Mouse (Mus musculus): ENCODE data around the gene Rapgef2. TPM values are rescaled to one million over a fixed set of nuclear protein-coding genes. Genes with fewer than 3 reads are reported as not detected.
A peak's percentile ranks its signal among the peaks of the same experiment; 100 is the strongest.
"Not testable (repeated sequence)": the region's sequence is repeated elsewhere in the genome, so short reads cannot be mapped to it uniquely, and the experiment has no call there.

Gene Rapgef2
- total RNA-seq, 2 experiments from 2014 or later: 149 to 153 TPM

DNA sequence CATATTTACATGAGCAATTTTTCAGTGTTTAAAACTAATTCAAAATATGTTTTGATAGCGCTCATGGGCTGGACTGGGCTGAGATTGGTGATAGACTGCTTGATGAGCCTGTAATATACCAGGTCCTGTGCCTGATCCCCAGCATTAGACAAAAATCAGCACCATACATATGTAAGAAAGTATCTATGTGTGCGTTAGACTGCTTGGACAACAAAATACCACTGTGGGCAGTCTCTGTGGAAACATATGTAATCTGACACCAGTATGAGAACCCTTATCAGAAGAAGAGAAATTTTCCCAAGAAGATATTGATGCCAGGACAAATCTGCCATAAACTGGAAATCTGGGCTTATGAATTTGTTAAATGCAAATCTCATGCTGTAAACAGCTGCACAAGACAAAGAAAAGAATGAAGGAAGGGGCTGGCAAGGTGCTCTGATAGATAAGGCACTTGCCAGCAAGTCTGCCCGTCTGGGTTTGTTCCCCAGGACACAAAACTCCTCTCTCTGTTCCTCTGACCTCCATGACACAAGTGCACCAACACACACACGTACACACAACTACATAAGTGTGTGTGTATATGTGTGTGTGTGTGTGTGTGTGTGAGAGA lies 47.8 kb downstream of the Rapgef2 start:
- DNase-seq (ENCODE audit: extremely low spot score in 1 of 2, low spot score in 1 of 2): no peak

DNA sequence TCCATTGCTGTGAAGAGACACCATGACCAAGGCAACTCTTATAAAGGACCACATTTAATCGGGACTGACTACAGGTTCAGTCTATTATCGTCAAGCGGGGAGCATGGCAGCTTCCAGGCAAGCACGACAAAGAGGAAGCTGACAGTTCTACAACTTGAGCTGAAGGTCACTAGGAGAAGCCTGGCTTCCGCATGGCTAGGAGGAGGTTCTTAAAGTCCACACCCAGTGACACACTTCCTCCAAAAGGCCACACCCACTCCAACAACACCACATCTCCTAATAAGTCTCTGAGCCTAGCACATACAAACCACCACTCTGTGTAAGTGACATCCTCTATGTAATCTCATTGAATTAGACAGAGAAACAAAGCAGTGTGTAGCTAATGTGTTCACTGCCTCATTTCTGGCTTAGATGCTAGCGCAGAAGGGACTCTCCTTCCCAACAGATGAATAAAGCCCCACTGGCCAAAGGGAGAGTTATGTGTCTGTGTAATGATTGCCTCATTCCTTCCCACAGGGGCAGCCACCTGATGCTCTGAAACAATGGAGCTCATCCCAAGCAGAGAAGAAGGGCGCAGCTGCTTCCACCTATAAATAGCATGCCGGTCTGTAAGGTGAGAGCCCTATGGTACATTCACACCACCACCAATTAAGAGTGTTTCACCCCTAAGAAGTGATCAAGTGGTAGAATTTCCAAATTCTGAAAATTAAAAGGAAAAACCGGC lies 48.5 kb downstream of the Rapgef2 start:
- no peak for DNase-seq (ENCODE audit: extremely low spot score in 1 of 2, low spot score in 1 of 2)

DNA sequence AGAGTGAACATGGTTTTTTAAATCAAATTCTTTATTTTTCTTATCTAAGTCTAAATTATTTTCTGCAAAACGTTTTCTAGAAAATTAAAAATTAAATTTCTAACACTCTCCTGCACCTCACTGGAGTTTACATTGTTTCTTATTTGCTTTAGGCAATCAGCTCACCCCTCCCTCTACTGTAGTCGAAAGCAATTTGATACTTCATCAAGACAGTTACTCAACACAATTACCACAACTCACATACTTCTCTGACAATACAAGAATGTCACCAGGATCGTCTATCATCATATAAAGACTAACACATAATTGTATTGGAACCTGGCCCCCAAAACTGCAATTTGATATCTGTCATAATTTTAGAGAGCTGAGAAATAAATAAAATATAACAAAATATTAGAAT lies 51.8 kb downstream of the Rapgef2 start:
- DNase-seq (ENCODE audit: extremely low spot score in 1 of 2, low spot score in 1 of 2): no peak

DNA sequence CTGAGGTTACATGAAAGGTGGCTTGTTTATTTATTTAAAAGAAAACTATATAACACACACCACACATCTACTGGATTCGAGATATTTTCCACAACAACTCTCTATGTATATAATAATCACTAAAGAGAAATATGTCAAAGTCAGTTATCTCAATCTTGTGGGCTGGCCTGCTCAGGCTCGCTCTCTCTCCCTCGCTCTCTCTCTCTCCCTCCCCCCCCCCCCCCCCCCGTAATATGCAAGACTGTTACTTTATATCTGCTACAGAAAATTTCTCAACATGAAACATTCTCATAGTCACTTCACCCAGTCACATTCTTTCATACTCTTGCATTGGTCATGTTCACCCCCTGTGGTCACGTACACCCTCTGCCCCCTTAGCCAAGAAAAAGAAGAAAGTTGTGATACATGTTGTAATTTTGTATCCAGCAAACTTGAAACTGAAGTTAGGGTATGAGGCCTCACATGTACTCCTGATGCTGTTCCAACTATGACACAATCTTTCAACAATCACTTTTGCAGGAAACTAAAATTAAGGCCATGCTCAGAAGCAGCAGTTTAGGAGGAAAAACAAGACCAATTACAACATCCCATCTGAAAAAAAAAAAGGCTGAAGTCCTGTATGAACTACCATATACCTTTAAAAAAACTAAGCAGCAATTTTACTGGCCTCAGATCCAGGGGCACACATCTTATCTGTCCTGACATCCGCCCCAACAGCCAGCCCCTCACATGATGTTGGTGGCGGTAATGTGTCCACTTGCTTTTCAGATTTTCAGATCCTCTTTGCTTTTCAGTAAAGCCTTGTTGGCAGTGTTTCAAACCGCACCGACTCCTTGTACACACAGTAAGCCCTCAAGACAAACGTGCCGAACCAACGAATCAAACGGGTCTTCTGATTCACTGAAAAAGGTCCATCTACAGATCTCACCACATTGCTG lies 52.6 kb downstream of the Rapgef2 start:
- DNase-seq (ENCODE audit: extremely low spot score in 1 of 2, low spot score in 1 of 2): no peak

DNA sequence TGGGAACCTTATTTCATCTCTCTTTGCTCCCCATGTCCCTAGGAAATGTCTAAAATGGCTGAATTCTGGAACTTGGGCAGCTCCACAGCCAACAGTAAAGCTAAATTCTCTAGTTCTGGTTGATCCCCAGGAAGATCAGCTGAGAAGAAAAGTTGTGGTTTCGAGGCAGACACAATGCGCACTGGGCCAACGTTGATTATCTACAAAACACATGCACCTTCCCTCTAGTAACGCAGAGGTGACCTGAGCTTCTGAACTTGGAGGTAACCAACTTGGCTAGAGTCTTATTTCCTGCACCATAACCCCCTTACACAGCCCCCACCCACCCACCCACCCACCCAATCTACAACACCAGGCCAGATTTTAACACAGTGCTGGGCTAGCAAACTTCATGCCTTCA lies 55.6 kb downstream of the Rapgef2 start:
- DNase-seq (ENCODE audit: extremely low spot score in 1 of 2, low spot score in 1 of 2): no peak

DNA sequence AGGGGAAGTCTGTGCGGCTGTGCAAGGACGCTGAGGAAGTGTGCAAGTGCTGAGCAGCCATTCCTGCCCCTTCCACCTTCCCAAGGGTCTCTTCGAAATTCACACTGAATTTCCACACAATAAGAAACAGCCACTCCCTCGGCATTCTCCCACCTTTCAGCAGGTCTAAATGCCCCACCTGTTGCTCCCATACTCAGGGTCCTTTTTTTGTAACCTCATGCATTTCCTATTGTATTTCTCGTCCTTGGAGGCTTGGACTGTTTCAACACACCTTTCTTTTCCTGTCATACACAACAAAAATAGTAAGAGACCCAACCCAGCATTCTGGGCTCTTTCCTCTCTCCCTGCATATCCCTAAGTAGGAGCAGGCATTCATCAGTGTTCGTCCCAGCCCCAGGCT lies 56.8 kb downstream of the Rapgef2 start:
- DNase-seq (ENCODE audit: extremely low spot score in 1 of 2, low spot score in 1 of 2): no peak

DNA sequence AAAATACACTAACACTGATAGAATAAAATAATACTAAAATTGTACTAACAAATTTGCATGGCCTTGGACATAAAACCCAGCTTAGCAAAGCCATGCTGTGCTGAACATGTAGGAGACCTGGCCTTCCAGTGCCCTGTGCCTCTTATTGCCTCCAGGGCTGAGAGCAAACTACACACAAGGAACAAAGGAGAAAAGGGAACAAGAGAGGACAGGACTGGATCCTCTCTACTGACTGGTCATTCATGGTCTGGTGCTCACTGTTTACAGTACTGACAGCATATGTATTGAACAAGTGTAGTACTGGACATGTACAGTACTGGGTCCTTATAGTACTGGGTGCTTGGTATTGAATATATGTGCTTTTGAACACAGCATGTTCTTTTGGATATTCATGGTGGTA lies 58.0 kb downstream of the Rapgef2 start:
- no peak for DNase-seq (ENCODE audit: extremely low spot score in 1 of 2, low spot score in 1 of 2)

DNA sequence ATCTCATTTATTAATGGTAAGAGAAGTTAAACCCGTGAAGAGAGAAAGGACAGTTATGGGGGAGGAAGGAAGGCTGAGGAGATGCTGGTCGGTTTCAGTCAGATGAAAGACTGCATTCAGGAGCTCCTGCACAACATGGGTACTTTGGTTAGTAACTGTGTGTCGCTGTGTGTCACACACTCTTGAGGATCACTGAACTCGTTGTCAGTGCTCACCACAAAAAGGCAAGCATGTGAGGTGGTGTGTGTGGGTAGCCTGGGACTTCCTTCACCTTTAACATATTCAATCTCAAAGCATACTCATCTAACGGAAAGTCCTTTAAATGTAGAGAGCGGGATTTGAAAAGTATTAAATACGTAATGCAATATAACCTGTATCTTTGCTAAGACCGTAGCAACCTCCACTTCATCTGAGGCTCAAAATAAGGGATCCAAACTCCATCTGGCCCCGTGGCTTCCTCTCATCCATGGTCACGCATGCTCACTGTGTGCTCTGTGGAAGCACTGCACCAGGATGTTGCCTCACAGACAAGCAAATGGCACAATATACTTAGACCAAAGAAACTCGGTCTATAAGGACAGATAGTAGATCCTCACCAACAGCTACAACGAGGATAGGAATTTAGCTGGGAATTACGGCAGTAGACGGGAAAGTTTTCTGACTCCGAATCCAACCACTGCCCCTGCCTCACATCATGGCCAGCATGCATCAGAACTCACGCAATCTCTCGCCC lies 58.8 kb downstream of the Rapgef2 start:
- DNase-seq (ENCODE audit: extremely low spot score in 1 of 2, low spot score in 1 of 2): no peak

DNA sequence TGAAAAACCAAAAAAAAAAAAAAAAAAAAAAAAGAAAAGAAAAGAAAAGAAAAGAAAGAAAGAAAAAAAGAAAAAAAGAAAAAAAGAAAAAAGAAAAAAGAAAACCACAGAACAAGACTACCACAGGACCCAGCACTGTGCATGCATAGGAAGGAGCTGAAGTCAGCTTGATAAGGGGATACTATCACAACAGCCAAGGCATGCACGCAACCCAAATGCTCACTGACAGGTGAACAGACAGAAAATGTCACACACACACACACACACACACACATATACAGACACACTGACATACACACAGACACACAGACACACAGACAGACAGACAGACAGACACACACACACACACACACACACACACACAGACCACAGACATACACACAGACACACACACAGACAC lies 59.5 kb downstream of the Rapgef2 start:
- not testable (repeated sequence) for DNase-seq (ENCODE audit: extremely low spot score in 1 of 2, low spot score in 1 of 2)

DNA sequence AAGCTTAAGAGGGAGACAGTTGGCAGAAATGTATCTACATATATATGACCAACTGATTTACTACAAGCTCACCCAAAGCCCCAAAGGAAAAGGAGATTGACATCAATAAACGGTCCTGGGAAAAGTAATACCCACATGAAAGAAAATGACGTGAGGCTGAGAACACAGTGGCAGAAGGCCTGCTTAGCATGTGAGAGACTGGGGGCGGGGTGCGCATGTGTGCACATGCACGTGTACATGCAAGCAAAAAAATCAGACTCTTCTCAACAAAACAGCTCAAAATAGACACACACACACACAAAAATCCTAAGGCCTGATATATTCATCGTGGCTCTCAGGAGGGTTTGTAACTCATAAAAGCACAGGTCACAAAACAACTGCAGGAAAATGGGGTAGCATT lies 60.4 kb downstream of the Rapgef2 start:
- DNase-seq (ENCODE audit: extremely low spot score in 1 of 2, low spot score in 1 of 2): no peak

DNA sequence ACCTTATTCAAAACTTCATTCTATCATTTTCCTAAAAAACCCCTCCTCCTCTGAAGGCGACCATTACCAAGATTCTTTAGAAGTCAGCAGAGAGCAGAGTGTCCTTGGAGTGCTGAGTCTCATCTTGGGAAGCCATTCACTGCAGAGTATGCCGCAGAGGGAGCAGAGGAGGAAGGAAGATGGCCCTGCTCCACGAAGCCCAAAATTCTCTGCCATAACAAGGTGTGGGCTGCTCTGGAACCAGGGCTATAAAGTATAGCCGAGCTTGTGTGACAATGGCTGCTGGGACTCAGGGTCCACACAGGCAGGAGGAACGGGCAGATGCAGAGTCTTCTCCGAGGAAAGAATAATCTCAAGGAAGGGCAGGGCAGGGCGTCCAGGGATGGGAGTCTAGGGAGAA lies 62.0 kb downstream of the Rapgef2 start:
- DNase-seq (ENCODE audit: extremely low spot score in 1 of 2, low spot score in 1 of 2): no peak

DNA sequence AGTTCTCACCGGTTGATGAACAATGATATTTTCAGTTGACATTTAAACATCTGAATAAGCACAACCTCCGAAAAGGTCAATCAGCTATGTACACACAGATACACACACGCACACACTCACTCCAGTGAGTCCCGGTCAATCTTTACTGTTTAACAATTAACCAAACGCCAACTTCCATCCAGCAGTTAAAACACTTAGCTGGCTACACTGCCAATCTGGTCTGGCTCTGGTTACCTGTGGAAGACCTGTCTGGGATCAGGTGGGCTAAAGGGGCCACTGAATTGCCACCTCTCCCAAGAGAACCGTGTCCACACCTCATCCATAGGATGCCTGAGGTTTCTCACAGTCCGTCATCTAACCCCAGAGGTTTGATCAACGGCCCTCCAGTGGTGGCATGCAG lies 63.0 kb downstream of the Rapgef2 start:
- no peak for DNase-seq (ENCODE audit: extremely low spot score in 1 of 2, low spot score in 1 of 2)

DNA sequence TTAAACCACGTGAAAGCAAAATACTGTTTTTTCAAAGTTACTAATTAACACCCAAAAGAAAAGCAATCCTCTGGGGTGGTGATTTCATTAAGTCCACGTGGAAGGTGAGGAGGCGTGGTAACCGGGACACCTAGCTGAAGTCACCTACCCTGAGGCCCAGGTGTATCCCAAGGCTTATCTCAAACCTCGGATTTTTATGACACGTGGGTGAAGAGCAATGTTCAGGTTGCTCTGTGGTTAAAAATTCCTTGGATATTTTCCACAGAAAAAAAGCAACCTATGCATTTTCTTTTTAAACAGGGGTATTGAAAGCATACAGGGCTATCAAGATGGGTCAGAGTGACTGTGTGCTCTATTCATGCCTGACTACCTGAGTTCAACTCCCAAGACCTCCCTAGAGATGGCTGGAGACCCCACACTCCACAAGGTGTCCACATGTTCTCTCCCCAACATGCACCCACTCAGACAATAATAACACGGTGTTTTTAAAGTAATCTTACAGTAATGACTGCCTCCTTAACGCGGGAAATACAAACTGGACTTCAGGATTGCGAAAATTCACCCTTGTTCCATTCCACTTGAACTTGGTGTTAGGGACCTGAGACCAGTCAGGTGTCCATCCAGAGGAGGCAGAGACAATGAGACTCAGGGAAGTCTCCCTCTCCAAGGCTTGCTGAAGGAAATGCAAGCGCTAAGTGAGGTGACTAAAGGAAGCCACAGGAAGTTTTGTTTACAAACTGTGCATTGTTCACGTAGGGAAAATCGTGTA lies 63.9 kb downstream of the Rapgef2 start:
- DNase-seq (ENCODE audit: extremely low spot score in 1 of 2, low spot score in 1 of 2): no peak

DNA sequence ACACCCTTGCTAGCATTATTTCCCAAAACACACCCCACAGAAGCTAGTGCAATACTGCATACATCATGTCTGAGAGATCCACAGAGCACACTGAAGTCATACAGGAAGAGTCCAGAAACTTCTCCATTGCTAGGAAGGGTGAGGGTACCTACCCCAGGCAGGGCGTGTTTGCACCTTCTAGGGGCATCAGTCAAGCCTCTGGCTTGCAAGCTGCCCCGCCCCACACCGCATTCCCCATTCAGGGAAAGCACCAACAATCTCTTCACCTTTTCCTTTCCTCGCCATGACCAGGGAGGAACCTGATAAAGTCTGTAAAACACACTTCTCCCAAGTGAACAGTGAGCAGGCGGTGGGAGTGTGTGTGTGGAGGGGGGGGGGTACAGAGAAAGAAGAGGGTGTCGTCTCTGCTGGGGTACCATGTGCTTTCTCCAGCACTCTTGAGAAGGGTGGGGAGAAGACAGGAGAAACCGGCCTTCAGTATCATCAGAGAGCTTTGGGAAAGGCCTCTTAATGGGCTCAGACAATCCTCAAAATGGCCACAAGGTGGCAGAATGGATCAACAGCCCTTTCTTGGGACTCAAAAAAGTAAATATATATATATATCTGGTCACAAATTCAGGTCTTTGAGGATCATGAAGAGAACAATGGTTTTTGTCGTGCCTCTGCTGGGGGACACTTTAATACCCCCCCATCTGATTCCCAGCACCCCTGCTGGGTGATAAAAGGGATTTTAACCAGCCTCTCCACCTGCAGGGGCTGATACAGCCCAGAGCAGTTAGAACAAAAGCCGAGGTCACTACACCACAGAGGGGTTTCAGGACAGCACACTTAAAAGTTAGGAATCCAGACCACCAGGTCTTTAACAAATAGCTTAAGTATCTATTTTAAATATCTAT lies 64.8 kb downstream of the Rapgef2 start:
- peak; percentile 42 to 64 for DNase-seq (ENCODE audit: extremely low spot score in 1 of 2, low spot score in 1 of 2)

DNA sequence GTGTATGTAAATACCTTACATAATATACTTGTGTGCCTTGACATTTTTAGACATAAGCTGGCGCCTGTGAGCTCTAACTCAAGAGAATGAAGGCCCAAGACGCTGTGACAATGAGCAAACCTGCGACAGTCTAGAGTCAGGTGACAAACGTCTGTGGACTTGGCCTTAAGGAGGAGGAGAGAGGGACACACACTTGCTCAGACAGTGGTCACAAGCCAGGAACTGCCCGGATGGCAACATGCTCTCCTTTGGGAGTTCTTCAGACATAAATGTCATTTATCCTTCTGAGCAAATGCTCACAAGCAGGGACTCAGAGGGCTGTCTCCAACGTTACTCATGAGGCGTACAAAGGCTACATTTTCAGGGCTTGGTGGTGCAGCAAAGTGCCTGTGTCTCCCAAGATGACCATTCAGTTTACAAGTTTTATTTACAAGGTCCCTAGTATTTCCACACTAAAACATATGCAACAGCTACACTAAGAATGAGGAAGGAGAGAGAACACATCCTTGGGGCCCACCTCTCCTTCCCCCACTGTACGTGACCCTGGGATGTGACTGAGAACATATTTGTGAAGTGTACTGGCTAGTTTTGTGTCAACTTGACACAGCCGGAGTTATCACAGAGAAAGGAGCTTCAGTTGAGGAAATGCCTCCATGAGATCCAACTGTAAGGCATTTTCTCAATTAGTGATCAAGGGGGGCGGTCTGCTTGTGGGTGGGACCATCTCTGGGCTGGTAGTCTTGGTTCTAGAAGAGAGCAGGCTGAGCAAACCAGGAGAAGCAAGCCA lies 67.0 kb downstream of the Rapgef2 start:
- DNase-seq (ENCODE audit: extremely low spot score in 1 of 2, low spot score in 1 of 2): no peak

DNA sequence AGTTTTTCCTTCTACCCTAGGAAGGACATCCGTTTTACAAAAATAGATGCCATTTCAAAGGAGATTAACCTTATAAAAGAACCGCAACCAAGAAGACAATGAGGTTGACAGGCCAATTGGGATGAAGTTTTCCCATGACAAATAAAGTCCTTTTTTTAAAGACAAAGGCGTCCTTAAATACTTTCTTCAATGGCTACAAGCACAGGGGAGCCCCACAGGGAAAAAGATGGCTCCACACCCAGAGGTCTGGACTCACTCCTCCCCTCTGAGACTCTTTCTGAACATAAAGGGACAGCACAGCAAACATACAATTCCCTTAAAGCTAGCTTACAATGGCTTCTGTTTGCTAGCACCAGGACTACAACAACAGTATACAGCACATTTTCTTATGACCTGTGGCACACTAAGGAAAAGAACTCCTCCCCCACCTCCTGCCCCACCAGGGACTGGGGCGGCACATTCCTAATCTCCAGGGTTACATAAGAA lies 67.7 kb downstream of the Rapgef2 start:
- no peak for DNase-seq (ENCODE audit: extremely low spot score in 1 of 2, low spot score in 1 of 2)

DNA sequence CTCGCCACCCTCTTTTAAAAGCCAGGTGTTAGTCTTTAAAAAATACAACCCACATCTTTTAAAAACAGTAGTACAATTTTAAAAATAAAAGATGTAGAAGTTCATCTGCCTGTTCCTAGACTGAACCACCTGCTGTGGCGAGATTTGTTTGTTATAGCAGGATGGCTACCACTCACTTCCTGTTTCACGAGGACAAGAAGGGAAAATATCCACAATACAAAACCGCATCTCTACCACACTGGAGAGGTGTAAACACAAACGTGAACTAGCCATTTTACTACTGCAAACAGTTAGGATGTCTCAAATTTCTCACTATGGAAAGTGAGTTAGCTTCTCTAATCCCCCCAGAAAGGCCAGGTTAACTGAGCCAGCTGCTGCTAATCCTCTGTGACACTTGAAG lies 76.1 kb downstream of the Rapgef2 start:
- DNase-seq (ENCODE audit: extremely low spot score in 1 of 2, low spot score in 1 of 2): no peak

DNA sequence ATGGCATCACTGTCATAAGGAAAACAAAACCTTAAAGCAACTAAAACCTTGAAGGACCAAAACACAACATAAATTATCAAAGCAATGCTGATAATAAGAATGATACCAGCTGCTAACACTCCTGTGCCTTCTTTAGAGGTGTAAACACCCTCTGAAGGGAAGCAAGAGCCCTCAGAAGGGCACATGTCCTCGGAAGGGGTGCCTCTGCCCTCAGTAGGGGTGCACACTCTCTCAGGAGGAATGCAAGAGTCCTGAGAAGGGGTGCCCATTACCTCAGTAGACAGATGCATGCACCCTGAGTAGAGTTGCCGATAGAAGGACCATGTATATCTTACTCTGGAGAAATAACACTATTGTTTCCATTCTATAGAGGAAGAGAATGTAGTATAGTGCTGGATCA lies 79.1 kb downstream of the Rapgef2 start:
- no peak for DNase-seq (ENCODE audit: extremely low spot score in 1 of 2, low spot score in 1 of 2)

Data from layer of hippocampus, postnatal 25 days (tissue).